Mouse (Mus musculus): ENCODE measurements around the gene Glt1d1.
"Not testable (repeated sequence)": the region's sequence is repeated elsewhere in the genome, so short reads cannot be mapped to it uniquely, and the experiment has no call there.

Glt1d1 gene

DNA sequence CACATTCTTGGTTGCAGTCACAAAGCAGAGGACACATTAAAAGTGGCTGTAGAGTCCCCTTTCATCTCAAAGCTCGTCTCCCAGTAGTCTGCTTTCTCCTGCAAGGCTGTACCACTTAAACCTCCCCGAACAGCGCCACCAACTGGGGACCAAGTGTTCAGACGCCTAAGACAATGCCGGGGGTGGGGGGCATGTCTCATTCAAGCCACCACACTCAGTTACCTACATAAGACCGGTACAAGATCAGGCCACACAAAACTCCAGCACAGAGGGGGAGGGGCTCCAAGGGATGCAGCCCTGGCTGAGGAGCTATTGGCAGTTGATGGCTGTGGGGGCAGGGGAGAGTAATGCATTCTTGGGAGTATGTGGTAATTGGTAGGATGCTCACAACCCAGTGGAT, 68.1 kb downstream of the Glt1d1 start:
- DNase-seq (ENCODE audit: low spot score) = no peak

DNA sequence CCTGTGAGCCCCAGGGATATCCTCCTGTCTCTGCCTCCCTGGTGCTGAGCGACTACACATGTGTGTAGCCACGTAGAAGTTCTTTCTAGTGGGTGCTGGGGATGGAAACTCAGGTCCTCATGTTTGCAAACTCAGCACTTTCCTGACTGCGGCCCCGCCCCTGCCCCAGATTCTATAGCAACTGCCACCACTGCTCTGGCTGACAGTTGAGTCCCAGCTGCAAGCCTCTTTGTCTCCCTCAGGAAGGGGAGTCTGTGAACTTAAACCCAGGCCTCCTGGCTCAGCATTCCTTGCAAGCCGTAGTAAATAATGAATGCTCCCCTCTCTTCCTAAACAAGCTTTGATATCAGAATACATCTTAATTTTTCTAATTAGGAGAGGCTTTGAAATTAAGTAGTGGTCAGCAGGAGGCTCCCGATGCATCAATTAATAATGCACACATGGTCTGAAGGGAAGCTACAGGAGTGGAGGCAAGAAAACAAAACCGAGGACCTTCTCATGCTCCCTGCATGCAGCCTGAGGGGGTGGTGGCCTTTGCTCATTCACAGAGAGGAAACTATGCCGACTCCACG, 71.6 kb downstream of the Glt1d1 start:
- no peak for DNase-seq (ENCODE audit: low spot score)

- DNase-seq (ENCODE audit: low spot score) = no peak
These were observed 73.2 kb downstream of the Glt1d1 start for GRCm38 (mm10) chr5:127705225-127705624.

- DNase-seq (ENCODE audit: low spot score) = no peak
These were observed 73.9 kb downstream of the Glt1d1 start for GRCm38 (mm10) chr5:127705976-127706375.

- DNase-seq (ENCODE audit: low spot score) = no peak
These were observed 76.1 kb downstream of the Glt1d1 start for GRCm38 (mm10) chr5:127708143-127708542.

- no peak for DNase-seq (ENCODE audit: low spot score)
These were observed 83.0 kb downstream of the Glt1d1 start for GRCm38 (mm10) chr5:127714783-127715704.

- DNase-seq (ENCODE audit: low spot score) = no peak
These were observed 88.7 kb downstream of the Glt1d1 start for GRCm38 (mm10) chr5:127720591-127721379.

DNA sequence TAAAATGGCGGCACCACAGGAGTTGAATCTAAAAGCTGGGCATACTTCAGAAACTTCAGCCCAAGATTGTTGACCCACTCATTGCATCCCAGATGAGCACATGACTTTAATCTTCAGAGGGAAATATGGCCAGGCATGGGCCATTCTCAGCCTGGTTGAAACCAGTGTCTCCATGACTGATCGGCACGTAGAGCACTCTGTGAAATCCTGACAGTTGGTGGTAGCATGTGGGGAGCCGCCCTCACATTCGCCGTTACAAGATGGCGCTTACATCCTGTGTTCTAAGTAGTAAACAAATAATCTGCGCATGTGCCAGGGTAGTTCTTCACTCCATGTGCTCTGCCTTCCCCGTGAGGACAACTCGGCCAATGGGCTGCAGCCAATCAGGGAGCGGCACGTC, 90.1 kb downstream of the Glt1d1 start:
- not testable (repeated sequence) for DNase-seq (ENCODE audit: low spot score)

- no peak for DNase-seq (ENCODE audit: low spot score)
These were observed 98.3 kb downstream of the Glt1d1 start for GRCm38 (mm10) chr5:127730351-127730750.

- DNase-seq (ENCODE audit: low spot score) = no peak
These were observed 109.3 kb downstream of the Glt1d1 start for GRCm38 (mm10) chr5:127741331-127741730.

- DNase-seq (ENCODE audit: low spot score) = not testable (repeated sequence)
These were observed 117.5 kb downstream of the Glt1d1 start for GRCm38 (mm10) chr5:127749540-127749939.

DNA sequence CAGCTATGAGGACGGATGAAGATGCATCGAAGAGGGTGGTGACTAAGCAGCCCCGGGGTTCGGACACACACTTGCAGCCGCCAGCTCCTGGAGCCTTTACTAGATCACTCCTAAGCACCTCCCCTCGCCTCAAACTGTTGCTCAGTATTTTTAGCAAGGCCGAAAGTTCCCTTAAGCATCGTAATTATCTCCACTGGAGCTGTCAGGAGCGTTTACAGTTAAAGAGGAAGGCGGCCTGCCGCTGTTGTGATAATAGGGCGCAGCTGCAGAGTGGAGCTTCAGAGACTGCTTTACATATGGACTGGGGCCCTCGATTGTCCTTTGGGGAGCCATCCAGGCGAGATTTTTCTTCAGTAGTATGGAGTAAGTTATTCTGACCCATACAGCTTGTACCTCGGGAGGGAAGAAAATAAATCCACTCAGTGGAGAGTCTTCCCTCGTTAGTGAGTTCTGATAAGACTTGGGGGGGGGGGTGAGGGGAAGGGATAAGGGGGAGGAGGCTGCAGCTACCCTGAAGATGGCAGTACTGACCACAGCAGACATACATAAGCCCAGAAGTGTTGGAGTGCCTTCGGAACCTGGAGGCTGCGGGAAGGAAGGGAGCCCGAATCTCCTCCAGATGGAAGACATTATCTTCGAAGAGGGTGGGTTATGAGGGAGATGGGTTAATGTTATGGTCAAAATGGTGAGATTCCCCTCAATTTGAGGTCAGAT, 119.4 kb downstream of the Glt1d1 start:
- DNase-seq (ENCODE audit: low spot score) = no peak

DNA sequence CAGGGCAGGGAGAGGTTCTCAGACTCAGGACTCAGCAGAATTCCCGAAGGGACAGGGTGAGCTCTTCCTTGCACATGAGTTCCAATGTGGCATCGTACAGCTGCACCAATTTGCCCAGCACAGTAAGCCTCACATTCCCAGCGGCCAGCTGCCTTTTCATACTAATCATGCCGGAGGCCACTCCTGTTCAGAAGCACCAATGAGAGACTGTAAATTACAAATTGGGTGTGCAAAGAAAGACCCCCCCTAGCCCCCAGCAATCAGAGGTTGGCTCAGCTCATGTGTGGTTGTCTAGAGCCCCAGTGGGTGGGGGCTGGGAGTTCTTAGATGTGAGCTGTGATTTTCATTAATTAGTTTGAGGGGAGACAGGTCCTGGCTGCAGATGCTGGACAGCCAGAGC, 123.5 kb downstream of the Glt1d1 start:
- no peak for DNase-seq (ENCODE audit: low spot score)

DNA sequence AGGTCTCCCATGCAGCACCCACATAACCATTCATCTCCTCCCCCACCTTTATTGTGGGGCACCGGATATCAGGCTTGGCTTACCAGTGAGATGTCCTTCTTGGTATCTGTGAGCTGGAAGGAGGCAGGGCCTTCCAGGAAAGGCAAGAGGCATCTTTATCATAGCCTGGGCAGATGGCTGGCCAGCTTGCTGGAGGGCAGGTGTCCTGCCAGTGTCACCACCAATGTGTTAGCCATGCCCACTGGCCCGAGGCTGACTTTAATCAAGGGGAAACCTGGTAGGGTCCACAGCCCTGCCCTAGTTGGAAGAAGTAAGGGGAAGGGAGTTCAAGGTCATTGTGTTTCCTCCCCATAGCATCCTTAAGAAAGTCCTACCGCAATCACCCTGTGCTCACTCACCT, 123.9 kb downstream of the Glt1d1 start:
- no peak for DNase-seq (ENCODE audit: low spot score)

GRCm38 (mm10) chr5:127756671-127757423, 124.8 kb downstream of the Glt1d1 start:
- no peak for DNase-seq (ENCODE audit: low spot score)

GRCm38 (mm10) chr5:127758576-127758975, 126.5 kb downstream of the Glt1d1 start:
- no peak for DNase-seq (ENCODE audit: low spot score)
